Mouse (Mus musculus): ENCODE data around the gene Palm2. TPM values are rescaled to one million over a fixed set of nuclear protein-coding genes. Genes with fewer than 3 reads are reported as not detected.

Gene Palm2
- total RNA-seq, 1 experiment from 2014 or later: not detected

DNA sequence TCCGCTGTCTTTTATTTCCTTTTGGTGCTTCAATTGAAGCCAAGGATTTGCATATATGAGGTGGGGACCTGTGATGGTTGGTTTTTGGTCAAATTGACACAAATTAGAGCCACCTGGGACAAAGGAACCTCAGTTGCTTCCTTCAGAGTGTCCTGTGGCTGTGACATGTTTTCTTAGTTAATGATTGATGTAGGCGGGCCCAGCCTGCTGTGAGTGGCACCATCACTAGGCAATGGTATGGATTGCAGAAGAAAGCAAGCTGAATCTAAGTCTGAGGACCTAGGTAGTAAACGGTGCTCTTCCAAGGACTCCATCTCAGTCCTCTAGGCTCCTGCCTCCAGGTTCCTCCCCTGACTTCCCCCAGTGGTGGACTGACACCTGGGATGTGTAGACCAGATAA is 76.5 kb downstream of the Palm2 start:
- ATAC-seq (ENCODE audit: extremely low read depth, insufficient number of reproducible peaks, low FRiP score, poor library complexity, severe bottlenecking): no peak

DNA sequence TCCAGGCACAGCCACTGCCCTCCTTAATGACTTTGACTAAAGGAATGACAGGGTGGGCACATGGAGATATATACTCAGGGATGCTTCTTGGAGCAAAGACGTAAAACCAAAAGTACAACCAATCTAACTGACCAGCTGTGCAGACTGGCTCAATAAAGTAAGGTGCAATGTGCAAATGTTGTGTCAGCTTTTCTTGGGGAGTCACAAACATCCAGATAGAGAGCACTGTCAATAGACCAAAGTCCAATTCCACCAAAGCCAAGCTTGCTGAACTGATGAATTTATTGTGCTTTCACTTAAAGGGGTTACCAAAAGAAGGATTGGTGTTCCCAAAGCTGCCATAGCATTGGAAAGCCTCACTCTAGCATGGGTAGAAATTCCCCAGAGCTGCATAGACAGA is 77.7 kb downstream of the Palm2 start:
- no peak for ATAC-seq (ENCODE audit: extremely low read depth, insufficient number of reproducible peaks, low FRiP score, poor library complexity, severe bottlenecking)

DNA sequence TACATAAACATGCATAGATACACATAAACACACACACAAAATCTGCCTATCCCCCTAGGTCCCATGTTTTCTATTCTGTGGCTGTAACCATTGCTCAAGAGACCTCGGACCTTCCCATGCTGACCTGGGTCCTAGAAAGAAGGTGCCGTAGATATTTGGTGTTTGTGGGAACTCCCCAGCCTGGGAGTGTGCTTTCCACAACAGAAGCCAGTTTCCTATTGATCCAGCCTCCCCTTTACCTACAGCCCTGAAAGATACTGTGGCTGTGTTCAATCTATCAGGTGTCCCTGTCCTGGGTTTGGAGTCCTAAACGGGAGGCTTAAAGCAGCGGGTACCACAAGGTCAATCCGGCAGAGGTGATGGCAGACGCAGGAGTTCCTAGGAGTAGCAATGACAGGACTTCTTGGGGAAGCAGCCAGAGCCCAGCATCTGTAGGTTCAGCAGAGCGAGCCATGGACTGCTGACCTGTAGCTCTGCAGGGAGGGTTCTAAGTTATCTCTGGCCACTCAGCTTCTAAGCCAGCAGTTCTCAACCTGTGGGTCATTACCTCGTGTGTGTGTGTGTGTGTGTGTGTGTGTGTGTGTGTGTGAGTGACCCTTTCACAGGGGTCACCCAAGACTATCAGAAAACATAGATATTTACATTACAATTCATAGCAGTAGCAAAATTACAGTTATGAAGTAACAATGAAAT is 79.3 kb downstream of the Palm2 start:
- no peak for ATAC-seq (ENCODE audit: extremely low read depth, insufficient number of reproducible peaks, low FRiP score, poor library complexity, severe bottlenecking)

DNA sequence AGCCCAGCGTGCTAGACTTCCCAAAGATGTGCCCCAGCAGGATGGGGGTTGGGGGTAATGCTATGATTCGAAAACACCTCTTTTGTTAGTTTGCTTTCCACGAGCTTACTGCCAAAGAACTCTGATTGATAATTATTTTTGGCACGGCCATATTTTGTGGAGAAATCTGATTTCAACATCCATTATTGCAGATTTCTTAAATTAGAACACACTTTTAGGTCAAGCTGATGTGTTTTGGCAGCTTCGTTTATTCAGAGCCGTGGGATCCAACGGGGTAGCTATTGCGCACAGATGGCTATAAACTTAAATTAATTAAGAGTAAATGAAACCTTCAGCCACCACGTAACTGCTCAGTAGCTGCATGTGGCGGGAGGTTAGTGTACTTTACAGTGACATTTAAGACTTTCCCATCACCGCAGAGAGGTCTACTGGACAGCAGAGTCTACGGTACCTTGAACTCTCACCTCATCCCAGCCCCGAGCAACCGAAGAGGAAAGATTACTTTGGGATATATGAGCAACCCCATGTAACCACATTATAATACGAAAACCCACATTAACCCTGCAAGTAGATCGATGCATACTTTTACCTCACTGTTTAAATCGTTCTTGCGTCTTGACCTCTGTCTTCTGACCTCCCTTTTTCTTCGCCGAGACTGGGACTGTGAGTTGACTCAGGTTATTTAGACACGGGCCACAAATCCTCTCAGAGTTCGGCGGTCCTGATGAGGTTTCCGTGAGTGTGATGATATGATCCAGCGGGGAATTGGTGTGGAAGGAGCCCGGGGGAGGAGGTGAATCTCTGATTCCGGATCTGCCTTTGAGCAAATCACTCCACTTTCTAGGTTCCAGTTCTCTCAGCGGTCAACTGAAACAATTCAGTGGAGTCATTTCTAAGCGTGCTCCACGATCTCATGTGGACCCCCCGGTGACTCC is 80.2 kb downstream of the Palm2 start:
- ATAC-seq (ENCODE audit: extremely low read depth, insufficient number of reproducible peaks, low FRiP score, poor library complexity, severe bottlenecking): no peak

DNA sequence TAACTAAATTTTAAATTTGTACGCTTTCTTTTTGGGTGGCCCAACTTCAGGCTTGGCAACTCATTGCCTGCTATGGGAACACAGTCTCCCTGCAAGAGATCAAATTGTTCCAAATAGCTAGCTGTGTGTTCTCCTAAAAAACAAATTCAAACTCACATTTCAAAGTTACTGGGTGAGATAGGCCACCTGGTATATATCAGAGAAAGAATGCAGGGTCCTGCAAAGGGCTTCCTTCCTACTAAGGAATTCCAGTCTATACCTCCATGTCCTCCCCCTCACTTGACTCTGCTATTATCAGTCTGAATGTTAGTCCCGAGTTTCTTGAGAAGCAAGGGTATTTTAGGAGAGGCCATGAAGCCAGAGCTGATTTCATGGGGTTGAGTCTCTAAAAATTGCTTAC is 81.3 kb downstream of the Palm2 start:
- ATAC-seq (ENCODE audit: extremely low read depth, insufficient number of reproducible peaks, low FRiP score, poor library complexity, severe bottlenecking): no peak

DNA sequence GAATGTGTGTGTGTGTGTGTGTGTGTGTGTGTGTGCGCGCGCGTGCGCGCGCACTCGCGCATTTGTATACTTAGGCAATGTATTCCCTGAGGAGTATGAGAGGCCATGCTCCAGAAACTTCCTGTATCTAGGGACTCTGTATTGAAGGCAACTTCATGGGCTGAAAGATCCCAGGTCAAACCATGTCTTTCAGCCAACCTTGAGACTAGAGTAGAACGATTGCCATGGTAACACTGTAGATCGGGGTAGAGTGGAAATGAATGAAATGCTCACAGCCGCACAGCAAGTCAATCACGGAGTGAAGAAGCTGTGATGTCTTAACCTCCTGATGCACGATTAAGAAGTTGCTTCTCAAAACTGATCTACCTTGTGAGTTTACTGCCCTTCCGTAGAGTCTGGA is 89.4 kb downstream of the Palm2 start:
- no peak for ATAC-seq (ENCODE audit: extremely low read depth, insufficient number of reproducible peaks, low FRiP score, poor library complexity, severe bottlenecking)

DNA sequence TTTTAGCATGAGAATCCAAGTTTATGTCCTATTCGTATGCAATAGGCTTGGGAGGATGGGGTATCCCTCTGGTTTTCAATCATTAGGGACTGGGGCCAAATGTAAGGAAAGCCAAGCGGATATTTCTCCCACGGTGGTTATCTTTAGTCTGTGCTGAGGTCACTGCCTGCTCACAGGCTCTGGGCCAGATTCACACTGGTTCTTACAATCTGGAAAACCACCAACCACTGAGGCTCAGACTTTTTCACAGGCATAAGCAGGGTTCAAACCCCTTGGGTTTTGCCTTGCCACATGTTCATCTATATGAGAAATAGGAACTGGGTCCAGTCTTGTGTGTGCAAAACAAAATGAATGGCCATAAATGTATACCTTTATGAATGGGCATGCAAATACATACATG is 90.4 kb downstream of the Palm2 start:
- ATAC-seq (ENCODE audit: extremely low read depth, insufficient number of reproducible peaks, low FRiP score, poor library complexity, severe bottlenecking): no peak

DNA sequence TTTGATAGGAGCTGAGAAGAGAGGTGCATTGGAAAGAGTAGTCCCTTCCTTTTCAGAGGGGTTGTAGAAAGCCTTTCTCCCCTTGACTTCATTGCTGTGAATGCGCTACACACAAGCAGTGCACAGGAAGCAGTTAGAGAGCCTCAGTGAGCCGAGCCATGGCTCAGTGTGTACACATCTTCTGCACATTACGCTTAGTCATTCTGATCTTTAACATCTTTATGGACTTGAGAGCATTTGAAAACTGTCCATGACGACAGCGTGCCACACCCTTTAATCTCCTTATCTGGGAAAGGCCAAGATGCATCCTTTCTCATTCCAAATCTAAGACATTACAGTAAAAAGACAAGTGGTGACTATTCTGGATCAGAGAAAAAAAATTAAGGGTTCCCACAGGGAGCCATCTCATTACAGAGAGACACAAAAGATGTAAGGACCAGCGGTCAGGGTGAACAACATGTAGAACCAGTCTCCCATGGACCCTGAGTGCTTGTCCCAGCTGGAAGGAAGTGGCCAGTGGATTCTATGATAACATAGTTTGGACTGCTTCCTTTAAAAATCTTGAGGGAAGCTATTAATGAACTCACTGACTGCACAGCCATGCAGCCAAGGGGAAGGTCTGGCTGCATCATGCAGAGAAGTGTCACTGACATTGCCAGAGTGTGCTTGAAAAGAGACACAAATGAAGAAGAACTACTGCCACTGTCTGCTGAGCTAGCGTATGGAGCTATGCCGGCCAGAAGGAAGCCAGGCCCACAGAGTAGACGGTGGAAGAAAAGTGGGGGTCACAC is 91.4 kb downstream of the Palm2 start:
- ATAC-seq (ENCODE audit: extremely low read depth, insufficient number of reproducible peaks, low FRiP score, poor library complexity, severe bottlenecking): no peak

DNA sequence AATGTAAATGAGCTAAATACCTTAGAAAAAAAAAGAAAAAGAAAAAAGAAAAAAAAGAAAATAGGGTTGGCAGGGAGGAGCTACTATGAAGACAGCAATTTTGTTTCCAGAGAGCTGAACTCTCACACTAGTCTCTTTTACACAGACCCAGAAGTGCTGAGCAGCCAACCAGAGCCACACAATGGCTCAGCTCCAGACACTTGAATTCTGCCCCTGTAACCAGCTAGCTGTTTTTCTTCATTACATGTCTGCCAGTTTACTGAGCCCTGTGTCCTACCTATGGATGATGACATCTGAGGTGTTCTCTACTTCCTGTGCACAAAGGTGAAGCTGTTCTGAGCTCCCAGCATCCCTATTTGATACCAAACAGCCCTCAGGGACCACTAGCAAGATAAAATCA is 94.2 kb downstream of the Palm2 start:
- no peak for ATAC-seq (ENCODE audit: extremely low read depth, insufficient number of reproducible peaks, low FRiP score, poor library complexity, severe bottlenecking)

DNA sequence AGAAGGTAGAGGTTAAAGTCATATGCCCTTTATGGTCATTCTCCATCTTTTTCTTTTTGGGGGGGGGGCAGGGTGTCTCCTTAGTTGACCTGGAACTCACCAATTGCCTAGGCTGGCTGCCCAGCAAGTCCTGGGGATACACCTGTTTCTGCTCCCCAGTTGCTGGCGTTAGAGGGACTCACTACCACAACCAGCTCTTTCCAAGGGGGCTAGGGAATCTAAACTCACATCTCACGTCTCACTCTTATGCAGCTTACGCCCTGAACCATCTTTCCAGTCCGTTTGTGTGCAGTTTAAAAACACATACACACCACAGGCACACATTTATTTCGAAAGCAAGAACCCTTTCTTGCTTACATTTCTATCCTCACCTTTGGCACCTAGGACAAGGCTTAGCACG is 99.6 kb downstream of the Palm2 start:
- ATAC-seq (ENCODE audit: extremely low read depth, insufficient number of reproducible peaks, low FRiP score, poor library complexity, severe bottlenecking): no peak

DNA sequence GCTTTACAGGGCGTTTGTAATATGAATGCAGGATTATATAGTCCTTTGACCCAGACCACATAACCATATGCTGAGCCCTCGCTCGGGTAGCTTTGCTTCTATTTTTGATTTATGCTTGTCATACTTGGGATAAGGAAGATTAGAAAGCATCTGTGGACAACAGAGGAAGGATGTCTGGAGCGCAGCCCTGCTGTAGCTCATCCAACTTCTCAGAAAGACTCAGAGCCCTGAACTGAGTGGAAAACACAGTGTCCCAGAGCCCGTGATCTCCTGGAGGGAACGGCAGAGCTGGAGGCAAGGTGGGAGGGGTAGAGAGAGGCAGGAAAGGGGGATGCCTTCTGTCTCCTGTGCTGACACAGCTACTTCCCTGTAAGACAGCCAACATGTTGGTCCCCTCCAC is 100.2 kb downstream of the Palm2 start:
- no peak for ATAC-seq (ENCODE audit: extremely low read depth, insufficient number of reproducible peaks, low FRiP score, poor library complexity, severe bottlenecking)

DNA sequence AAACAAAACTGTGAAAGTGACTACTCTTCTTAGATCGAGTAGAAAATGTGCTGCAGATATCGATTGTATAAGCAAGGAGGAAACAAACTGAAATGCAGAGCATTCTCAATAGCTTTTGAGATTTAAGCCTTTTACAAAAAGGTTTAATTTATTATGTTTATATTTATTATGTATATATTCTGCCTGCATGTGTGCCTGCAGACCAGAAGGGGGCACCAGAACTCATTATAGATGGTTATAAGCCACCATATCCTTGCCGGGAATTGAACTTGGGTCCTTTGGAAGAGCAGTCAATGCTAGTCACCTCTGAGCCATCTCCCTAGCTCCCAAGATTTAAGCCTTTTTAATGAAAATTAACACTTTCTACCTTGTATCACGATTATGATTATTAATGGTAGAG is 101.0 kb downstream of the Palm2 start:
- ATAC-seq (ENCODE audit: extremely low read depth, insufficient number of reproducible peaks, low FRiP score, poor library complexity, severe bottlenecking): no peak

DNA sequence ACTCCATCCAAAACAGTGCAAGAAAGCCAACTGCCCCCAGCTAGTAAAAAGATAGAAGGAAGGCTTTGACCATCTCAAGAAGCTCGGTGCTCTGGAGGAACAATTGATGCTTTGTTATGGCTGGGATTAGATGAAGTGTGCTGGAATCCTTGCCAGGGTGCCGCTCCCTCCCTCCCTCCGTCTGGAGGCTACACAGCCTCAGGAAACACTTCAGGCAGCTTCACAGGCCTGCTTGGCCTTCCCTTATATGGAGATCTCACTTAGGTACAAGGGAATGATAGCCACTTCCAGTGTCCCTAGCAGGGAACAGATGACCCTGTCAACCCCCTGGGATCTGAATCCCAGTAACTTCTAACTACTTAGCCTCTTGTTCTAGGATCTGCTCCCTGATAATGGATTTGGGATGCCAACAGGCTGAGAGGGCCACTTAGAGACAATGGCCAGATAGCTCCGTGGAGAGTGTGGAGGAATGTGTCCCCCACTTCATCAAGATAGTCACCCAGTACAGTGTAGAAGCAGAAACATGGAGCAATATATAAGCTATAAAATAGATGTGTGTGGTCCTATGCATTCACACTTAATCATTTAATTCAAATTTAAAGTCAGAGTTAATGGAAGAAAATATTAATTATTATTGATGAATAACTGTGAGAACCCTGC is 104.1 kb downstream of the Palm2 start:
- ATAC-seq (ENCODE audit: extremely low read depth, insufficient number of reproducible peaks, low FRiP score, poor library complexity, severe bottlenecking): no peak

DNA sequence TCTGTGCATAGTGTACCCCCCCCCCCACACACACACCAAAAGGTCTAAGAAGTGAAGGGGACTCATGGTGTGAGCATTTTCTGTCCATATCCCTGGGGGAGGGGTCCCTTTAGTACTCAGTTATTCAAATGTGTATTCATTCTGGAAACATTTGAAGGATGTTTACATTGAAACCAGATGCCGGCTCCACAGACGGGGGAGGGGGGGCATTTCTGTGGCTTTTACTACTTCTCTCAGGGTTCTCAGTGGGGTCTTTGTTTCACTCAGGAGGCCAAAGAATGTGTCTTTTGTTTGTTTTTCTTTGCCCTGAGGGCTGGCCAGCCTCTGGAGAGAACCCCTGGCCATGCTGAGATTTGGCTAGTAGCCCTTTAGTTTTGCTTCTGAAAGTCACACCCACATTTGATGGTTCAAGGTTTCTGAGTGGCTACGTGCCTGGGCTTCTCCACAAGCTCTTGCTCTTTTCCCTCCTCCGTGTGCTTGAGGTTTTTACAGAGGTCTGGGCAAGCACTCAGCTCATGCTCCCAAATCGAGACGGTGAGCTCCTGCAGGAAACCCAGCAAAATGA is 109.7 kb downstream of the Palm2 start:
- ATAC-seq (ENCODE audit: extremely low read depth, insufficient number of reproducible peaks, low FRiP score, poor library complexity, severe bottlenecking): no peak

DNA sequence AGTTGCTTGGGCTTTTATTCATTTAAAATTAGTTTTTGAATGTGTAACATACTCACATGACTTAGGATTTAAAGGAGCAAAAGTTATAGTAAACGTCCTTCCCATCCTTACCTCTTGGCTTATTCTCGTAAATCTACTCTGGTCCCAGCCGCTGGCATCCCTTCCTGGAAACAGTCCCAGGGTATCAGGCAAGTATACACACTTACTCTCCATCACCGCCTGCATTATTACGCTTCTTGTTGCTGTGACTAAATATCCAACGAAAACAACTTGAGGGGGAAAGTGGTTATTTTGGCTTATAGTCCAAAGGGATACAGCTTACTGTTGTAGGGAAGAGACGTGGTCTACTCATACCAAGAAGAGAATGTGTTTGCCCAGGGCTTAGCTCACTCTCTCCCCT is 113.7 kb downstream of the Palm2 start:
- ATAC-seq (ENCODE audit: extremely low read depth, insufficient number of reproducible peaks, low FRiP score, poor library complexity, severe bottlenecking): no peak

DNA sequence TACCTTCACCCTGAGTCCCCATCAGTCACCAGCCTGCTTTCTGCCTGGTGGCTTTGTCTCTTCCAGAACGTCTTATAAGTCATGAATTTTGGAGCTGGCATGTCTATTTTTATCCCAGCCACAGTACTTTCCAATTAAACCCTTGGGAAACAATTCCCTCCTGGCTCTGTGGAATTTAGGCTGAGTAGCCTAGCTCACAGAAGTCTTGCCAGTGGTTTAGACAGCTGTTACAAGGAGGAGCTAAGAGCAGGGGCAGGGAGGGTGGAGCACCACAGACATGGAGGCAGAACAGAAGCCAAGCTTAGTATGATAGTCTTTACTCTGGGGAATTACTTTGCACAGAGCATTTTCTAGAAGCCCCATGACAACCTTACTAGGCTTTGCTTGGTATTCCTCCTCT is 116.2 kb downstream of the Palm2 start:
- no peak for ATAC-seq (ENCODE audit: extremely low read depth, insufficient number of reproducible peaks, low FRiP score, poor library complexity, severe bottlenecking)

DNA sequence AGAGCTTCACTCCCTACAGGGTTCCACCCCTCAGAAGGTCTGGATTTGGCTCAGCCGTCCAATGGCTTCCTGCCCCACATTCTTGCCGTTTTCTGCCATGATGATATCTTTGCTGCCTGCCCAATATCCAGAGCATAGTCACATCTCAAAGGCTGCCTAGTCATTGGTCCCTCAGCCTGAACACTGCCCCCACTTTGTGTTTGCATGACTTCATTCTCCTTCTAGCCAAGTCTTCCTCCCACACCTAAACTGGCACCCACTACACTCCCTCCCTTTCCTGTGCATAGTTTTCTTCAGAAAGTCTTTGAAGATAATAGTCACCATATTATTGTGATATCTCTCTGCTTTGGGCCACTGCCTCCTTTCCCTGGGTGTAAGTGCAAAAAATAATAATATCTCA is 123.1 kb downstream of the Palm2 start:
- ATAC-seq (ENCODE audit: extremely low read depth, insufficient number of reproducible peaks, low FRiP score, poor library complexity, severe bottlenecking): no peak

DNA sequence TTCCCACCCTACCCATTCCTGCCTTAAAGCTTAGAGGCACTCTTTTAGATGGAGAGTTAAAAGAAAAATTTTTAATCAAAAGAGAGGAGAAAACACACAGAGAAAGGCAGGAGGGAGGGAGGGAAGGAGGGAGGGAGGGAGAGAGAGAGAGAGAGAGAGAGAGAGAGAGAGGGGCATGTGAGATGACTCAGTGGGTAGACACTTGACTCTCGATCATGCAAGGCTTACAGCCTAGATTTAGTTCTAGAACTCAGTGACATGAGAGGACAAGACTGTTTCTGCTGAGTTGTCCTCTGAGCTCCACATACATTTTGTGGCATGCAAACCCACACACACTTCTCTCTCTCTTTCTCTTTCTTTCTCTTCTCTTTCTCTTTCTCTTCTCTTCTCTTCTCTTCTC is 125.4 kb downstream of the Palm2 start:
- no peak for ATAC-seq (ENCODE audit: extremely low read depth, insufficient number of reproducible peaks, low FRiP score, poor library complexity, severe bottlenecking)

DNA sequence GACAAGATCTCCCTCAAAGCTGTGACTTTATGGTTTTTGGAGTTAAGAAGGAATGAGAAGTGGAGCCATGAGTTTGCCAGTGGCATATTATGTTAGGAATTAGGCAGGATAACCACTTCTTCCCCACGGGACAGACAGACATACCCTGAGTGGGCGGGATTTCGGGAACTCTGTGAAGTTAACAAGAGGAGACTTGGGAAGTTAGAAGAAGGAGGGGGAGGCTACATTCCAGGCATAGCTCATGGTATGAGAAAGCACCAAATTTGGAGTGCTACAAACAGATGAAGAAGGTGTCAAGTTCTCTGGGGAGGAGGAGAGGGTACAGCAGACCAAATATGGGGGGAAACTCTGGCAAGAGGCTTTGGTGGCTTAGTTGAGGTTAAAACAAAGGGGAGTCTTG is 126.0 kb downstream of the Palm2 start:
- no peak for ATAC-seq (ENCODE audit: extremely low read depth, insufficient number of reproducible peaks, low FRiP score, poor library complexity, severe bottlenecking)
